Mouse (Mus musculus): ENCODE measurements around the gene Lhfpl3. TPM values are rescaled to one million over a fixed set of nuclear protein-coding genes. Genes with fewer than 3 reads are reported as not detected.

Gene Lhfpl3
- polyA plus RNA-seq, 1 experiment from 2014 or later, result 0.58 TPM

GRCm38 (mm10) chr5:23214646-23215045, 468.8 kb downstream of the Lhfpl3 start:
- no peak overlapping the region for H3K9ac ChIP-seq (ENCODE audit: low read depth, low read length)
- no peaks in the 10 kb centered on the region for H3K36me3 ChIP-seq (ENCODE audit: control insufficient read depth, insufficient read depth, low read length)
- H3K4me3 ChIP-seq (ENCODE audit: low read depth, low read length), result no peak overlapping the region
- H3K9me3 ChIP-seq (ENCODE audit: control insufficient read depth, low read length), result no peaks in the 10 kb centered on the region
- ATAC-seq (replicated peaks; ENCODE audit: low FRiP score) (no peak), DNase-seq (ENCODE audit: low spot score) (no peak)
- no peak overlapping the region for H3K4me2 ChIP-seq
- 72% methylated on average over 3 of the region's 3 CpGs for WGBS
- H3K27ac ChIP-seq (ENCODE audit: low read depth, low read length), result no peak overlapping the region
- no peaks in the 10 kb centered on the region for H3K27me3 ChIP-seq (replicated peaks; ENCODE audit: control insufficient read depth, insufficient read depth, low read length)
- H3K4me1 ChIP-seq (replicated peaks; ENCODE audit: control insufficient read depth, insufficient read depth, low read length), result no peaks in the 10 kb centered on the region

DNA sequence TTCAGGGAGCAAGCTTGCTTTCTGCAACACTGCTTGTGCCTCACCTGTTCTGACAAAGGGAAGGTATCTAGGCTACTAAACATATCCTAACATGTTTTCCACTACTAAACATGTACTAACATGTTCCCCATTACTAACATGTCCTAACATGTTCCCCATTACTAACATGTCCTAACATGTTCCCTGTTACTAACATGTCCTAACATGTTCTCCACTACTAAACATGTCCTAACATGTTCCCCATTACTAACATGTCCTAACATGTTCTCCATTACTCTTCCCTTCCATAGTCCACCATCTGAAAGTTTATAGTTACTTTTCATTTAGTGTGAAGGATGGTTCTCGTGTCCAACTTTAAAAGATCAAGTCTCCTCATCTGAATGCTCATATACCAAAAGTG, 473.8 kb downstream of the Lhfpl3 start:
- no peak overlapping the region for H3K9ac ChIP-seq (ENCODE audit: low read depth, low read length)
- WGBS, result 75% methylated on average over 1 of the region's 1 CpGs
- no peaks in the 10 kb centered on the region for H3K9me3 ChIP-seq (ENCODE audit: control insufficient read depth, low read length)
- no peak overlapping the region for H3K27ac ChIP-seq (ENCODE audit: low read depth, low read length)
- no peak overlapping the region for H3K4me3 ChIP-seq (ENCODE audit: low read depth, low read length)
- no peak overlapping the region for H3K4me2 ChIP-seq
- ATAC-seq (replicated peaks; ENCODE audit: low FRiP score) (no peak), DNase-seq (ENCODE audit: low spot score) (no peak)
- H3K36me3 ChIP-seq (ENCODE audit: control insufficient read depth, insufficient read depth, low read length), result no peaks in the 10 kb centered on the region
- no peaks in the 10 kb centered on the region for H3K4me1 ChIP-seq (replicated peaks; ENCODE audit: control insufficient read depth, insufficient read depth, low read length)
- H3K27me3 ChIP-seq (replicated peaks; ENCODE audit: control insufficient read depth, insufficient read depth, low read length), result no peaks in the 10 kb centered on the region

DNA sequence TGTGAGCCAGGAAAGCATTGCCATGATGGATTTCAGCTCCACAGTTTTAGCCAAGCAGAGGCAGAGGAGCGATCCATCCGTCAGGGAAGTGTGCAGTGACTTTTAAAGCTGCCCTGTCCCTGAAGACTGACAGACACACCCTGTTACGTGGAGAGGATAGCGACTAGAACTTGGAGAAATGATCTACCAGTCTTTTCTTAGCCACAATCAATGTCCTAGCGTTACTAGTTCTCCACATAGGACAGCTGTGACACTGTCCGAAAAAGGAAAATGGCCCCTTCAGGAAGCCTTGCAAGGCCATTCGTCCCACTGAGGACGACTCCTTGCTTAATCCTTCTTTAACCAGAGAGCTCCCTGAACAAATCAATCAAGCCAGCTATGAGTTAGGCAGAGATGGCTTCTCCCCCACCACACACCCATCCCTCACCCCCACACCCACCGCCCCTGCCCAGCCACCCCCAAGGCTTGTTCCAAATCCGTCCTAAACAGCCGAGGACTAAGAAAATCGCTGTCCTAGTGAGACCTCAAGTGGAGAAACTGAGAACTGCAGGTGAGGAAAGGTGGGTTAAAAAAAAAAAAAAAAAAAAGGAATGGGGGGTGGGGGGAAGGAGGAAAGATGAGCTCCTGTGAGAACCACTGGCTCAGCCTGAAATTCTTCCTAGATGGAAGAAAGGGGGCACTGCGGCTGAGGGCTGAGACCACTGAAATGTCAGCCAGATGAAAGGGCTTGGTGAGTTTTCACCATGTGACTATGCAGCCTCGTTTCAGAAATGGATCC, 479.1 kb downstream of the Lhfpl3 start:
- Histone ChIP-seq H3K4me1 (replicated peaks; ENCODE audit: control insufficient read depth, insufficient read depth, low read length) (no peaks in the 10 kb centered on the region), H3K9me3 (ENCODE audit: control insufficient read depth, low read length) (no peaks in the 10 kb centered on the region), H3K27me3 (replicated peaks; ENCODE audit: control insufficient read depth, insufficient read depth, low read length) (no peaks in the 10 kb centered on the region), H3K4me3 (ENCODE audit: low read depth, low read length) (no peak overlapping the region), H3K9ac (ENCODE audit: low read depth, low read length) (peak overlapping the region; percentile 31; the same call in 1 of the 2 replicates), H3K27ac (ENCODE audit: low read depth, low read length) (no peak overlapping the region), H3K36me3 (ENCODE audit: control insufficient read depth, insufficient read depth, low read length) (no peaks in the 10 kb centered on the region), H3K4me2 (peak overlapping the region; percentile 53)
- 25% methylated on average over 14 of the region's 14 CpGs for WGBS
- DNase-seq (ENCODE audit: low spot score), result peak; percentile 57
- ATAC-seq (replicated peaks; ENCODE audit: low FRiP score), result no peak

GRCm38 (mm10) chr5:23225621-23226020, 479.8 kb downstream of the Lhfpl3 start:
- H3K9me3 ChIP-seq (ENCODE audit: control insufficient read depth, low read length), result no peaks in the 10 kb centered on the region
- H3K4me1 ChIP-seq (replicated peaks; ENCODE audit: control insufficient read depth, insufficient read depth, low read length), result no peaks in the 10 kb centered on the region
- H3K27ac ChIP-seq (ENCODE audit: low read depth, low read length), result no peak overlapping the region
- no peaks in the 10 kb centered on the region for H3K27me3 ChIP-seq (replicated peaks; ENCODE audit: control insufficient read depth, insufficient read depth, low read length)
- DNase-seq (ENCODE audit: low spot score), result no peak
- H3K36me3 ChIP-seq (ENCODE audit: control insufficient read depth, insufficient read depth, low read length), result no peaks in the 10 kb centered on the region
- H3K9ac ChIP-seq (ENCODE audit: low read depth, low read length), result no peak overlapping the region
- 28% methylated on average over 8 of the region's 8 CpGs for WGBS
- ATAC-seq (replicated peaks; ENCODE audit: low FRiP score), result no peak
- no peak overlapping the region for H3K4me3 ChIP-seq (ENCODE audit: low read depth, low read length)
- no peak overlapping the region for H3K4me2 ChIP-seq

- Histone ChIP-seq H3K4me1 (replicated peaks; ENCODE audit: control insufficient read depth, insufficient read depth, low read length) (no peaks in the 10 kb centered on the region), H3K27me3 (replicated peaks; ENCODE audit: control insufficient read depth, insufficient read depth, low read length) (no peaks in the 10 kb centered on the region), H3K36me3 (ENCODE audit: control insufficient read depth, insufficient read depth, low read length) (no peaks in the 10 kb centered on the region), H3K9ac (ENCODE audit: low read depth, low read length) (no peak overlapping the region), H3K27ac (ENCODE audit: low read depth, low read length) (no peak overlapping the region), H3K4me2 (no peak overlapping the region), H3K9me3 (ENCODE audit: control insufficient read depth, low read length) (no peaks in the 10 kb centered on the region), H3K4me3 (ENCODE audit: low read depth, low read length) (no peak overlapping the region)
- ATAC-seq (replicated peaks; ENCODE audit: low FRiP score) (no peak), DNase-seq (ENCODE audit: low spot score) (no peak)
- 48% methylated on average over 3 of the region's 3 CpGs for WGBS
Measured at GRCm38 (mm10) chr5:23226753-23227152, 480.9 kb downstream of the Lhfpl3 start.

- WGBS, result 44% methylated on average over 4 of the region's 4 CpGs
- no peak overlapping the region for H3K4me2 ChIP-seq
- DNase-seq (ENCODE audit: low spot score) (no peak), ATAC-seq (replicated peaks; ENCODE audit: low FRiP score) (no peak)
- H3K27me3 ChIP-seq (replicated peaks; ENCODE audit: control insufficient read depth, insufficient read depth, low read length), result no peaks in the 10 kb centered on the region
- no peaks in the 10 kb centered on the region for H3K4me1 ChIP-seq (replicated peaks; ENCODE audit: control insufficient read depth, insufficient read depth, low read length)
- H3K27ac ChIP-seq (ENCODE audit: low read depth, low read length), result no peak overlapping the region
- no peak overlapping the region for H3K4me3 ChIP-seq (ENCODE audit: low read depth, low read length)
- no peak overlapping the region for H3K9ac ChIP-seq (ENCODE audit: low read depth, low read length)
- no peaks in the 10 kb centered on the region for H3K36me3 ChIP-seq (ENCODE audit: control insufficient read depth, insufficient read depth, low read length)
- no peaks in the 10 kb centered on the region for H3K9me3 ChIP-seq (ENCODE audit: control insufficient read depth, low read length)
Measured at GRCm38 (mm10) chr5:23246974-23247373, 501.1 kb downstream of the Lhfpl3 start.

- Histone ChIP-seq H3K4me3 (ENCODE audit: low read depth, low read length) (no peak overlapping the region), H3K36me3 (ENCODE audit: control insufficient read depth, insufficient read depth, low read length) (no peaks in the 10 kb centered on the region), H3K9ac (ENCODE audit: low read depth, low read length) (no peak overlapping the region), H3K4me1 (replicated peaks; ENCODE audit: control insufficient read depth, insufficient read depth, low read length) (no peaks in the 10 kb centered on the region), H3K27me3 (replicated peaks; ENCODE audit: control insufficient read depth, insufficient read depth, low read length) (no peaks in the 10 kb centered on the region), H3K4me2 (no peak overlapping the region), H3K9me3 (ENCODE audit: control insufficient read depth, low read length) (no peaks in the 10 kb centered on the region), H3K27ac (ENCODE audit: low read depth, low read length) (no peak overlapping the region)
- 78% methylated on average over 1 of the region's 1 CpGs for WGBS
- DNase-seq (ENCODE audit: low spot score) (no peak), ATAC-seq (replicated peaks; ENCODE audit: low FRiP score) (no peak)
Measured at GRCm38 (mm10) chr5:23247784-23248183, 501.9 kb downstream of the Lhfpl3 start.

DNA sequence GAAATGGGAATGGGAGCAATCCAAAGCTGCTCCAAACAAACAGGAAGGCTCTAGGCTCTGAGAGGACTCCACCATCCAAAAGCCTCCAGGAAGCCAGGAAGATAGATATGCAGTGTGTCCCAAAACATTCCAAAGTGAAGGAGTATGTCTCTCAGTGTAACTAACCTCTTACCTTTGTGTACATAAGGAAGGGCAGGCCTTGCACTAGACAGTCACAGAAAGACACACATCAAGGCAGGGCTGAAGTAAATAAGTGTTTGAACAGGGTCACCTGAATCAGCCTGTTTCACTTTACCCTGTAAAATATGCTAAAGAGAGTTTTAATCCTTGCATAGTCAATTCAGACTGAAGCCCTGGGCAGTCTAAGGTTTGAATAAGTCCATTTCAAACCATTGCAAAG, 502.4 kb downstream of the Lhfpl3 start:
- Histone ChIP-seq H3K4me1 (replicated peaks; ENCODE audit: control insufficient read depth, insufficient read depth, low read length) (no peaks in the 10 kb centered on the region), H3K9me3 (ENCODE audit: control insufficient read depth, low read length) (no peaks in the 10 kb centered on the region), H3K27me3 (replicated peaks; ENCODE audit: control insufficient read depth, insufficient read depth, low read length) (no peaks in the 10 kb centered on the region), H3K4me2 (no peak overlapping the region), H3K4me3 (ENCODE audit: low read depth, low read length) (no peak overlapping the region), H3K9ac (ENCODE audit: low read depth, low read length) (no peak overlapping the region), H3K27ac (ENCODE audit: low read depth, low read length) (no peak overlapping the region), H3K36me3 (ENCODE audit: control insufficient read depth, insufficient read depth, low read length) (no peaks in the 10 kb centered on the region)
- DNase-seq (ENCODE audit: low spot score), result no peak
- ATAC-seq (replicated peaks; ENCODE audit: low FRiP score), result no peak

All from liver, embryonic 11.5 days (tissue).